Mouse (Mus musculus) retina, embryonic 14.5 days (tissue): ENCODE data around the gene Rabep2.
"Not testable (repeated sequence)": the region's sequence is repeated elsewhere in the genome, so short reads cannot be mapped to it uniquely, and the experiment has no call there.

Experiments used
- DNase-seq: peaks from one replicate; pipeline ENCODE4 v3.0.0-alpha.2; 2015; ENCODE audit warnings: low spot score

The Rabep2 gene

DNA sequence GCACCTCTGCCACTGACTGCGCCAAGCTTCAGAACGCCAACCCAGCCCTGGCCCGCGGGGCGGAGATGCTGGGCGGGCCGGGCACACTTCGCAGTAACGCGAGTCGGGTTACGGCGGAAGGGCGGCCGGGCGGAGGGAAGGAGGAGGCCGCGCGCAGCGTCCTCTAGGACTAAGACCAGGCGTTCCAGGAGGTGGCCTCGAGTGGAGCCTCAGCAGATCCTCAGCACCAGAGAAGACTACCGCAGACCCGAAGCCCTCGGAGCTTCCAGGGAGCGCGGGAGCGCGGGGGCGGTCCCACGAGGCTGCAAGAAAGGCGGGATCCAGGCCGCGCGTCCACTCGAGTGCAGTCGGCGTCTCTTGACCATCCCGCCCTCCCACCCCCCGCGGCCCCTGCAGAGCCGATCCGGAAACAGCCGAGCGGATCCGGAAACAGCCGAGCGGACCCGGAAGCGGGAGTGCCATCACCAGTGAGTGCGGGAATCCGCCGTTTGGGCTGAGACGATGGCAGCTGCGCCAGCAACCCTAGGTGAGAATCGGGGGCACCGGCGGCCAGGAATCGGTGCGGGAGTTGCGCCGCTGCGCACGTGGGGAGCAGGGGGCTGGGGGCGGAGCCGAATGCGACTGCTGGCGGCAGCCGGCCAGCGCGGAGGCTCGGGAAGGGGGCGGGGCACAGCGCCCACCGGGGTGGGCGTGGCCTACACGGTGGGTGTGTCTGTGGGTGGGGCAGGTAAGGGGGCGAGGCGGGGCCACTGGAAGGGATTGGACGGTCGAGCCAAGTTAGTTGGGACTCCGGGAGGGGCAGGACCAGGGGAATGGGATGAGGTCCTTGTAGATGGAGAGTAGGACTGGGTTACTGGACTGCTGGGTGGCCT lies at the start of gene Rabep2:
Gene Rabep2 (plus strand): TSS at position 129 of the 872 bp plus-strand sequence.
- DNase-seq: peak; percentile 95

GRCm38 (mm10) chr7:126383565-126383964 lies 45.0 kb upstream of the Rabep2 start:
- DNase-seq: no peak

DNA sequence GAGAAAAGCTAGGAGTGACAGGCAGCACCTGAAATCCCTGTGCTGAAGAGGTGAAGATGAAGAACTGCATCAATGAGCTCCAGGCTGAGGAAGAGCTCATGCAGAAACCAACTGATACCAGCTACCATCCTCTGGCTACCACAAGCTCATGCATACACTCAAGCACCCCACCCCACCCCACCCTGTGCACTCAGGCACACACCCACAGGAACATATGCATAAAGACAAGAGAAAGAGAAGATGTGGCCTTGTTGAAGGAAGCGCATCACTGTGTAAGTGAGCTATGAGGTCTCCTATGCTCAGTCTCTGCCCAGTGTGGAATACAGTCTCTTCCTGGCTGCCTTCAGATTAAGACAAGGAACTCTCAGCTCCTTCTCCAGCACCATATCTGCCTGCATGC lies 40.4 kb upstream of the Rabep2 start:
- DNase-seq: no peak

- DNase-seq: not testable (repeated sequence)
Observed at GRCm38 (mm10) chr7:126392086-126392884, 36.3 kb upstream of the Rabep2 start.

DNA sequence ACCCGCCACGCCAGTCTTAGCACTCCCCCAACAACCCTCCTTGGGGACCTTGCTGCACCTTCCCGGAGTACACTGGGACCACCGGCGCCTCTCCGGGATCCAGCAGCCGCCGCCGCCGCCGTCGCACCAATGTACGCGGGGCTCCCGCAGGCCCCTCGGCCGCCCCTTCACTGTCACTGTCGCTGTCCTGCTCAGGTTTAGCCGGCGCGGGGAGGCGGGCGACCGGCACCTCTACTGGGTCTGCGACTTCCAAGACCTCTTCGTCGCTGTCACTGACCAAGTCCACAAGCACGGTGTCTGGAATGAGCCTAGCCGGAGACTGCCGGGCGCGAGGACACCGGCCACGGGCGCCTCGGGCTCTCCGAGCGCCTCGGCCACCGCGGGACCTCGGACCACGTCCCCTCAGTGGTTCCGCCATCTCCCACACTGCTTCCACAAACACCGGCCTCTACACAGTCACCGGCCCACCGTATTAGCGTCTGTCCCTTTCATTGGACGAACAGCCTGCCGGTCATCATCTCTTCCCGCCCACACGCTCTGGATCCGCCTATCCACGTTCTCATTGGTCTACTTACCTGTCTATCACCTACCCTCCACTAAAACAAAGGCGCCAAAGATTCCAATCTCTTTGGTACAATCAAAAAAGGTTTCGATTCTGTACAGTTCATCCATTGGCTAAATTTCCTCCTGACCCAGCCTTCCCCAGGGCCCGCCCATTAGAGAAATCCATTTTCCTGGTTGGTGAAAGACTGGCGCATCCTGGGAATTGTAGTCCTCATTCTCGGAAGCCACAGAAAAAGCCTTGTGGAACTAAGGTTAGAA lies 32.0 kb upstream of the Rabep2 start, which contains the start of gene Nfatc2ip:
Gene Nfatc2ip (minus strand): TSS at position 440 of the 822 bp plus-strand sequence.
- DNase-seq: peak; percentile 100

- DNase-seq: no peak
Observed at GRCm38 (mm10) chr7:126397221-126397620, 31.3 kb upstream of the Rabep2 start.

DNA sequence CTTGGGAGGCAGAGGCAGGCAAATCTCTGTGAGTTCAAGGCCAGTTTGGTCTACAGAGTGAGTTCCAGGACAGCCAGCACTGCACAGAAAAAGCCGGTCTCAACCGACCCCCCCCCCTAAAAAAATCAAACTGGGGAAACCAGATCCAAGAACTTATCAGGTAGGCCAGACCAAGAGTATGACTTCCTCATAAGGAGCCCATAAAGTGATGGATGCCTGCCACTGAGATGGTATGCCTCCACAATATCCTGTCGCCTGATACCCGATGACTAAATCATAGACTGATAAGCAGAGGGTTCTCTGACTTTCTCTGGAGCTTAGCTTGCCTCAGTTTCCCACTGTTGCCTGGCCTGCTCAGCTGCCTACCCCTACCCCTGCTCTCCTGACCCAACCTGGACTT lies 30.7 kb upstream of the Rabep2 start:
- DNase-seq: no peak

DNA sequence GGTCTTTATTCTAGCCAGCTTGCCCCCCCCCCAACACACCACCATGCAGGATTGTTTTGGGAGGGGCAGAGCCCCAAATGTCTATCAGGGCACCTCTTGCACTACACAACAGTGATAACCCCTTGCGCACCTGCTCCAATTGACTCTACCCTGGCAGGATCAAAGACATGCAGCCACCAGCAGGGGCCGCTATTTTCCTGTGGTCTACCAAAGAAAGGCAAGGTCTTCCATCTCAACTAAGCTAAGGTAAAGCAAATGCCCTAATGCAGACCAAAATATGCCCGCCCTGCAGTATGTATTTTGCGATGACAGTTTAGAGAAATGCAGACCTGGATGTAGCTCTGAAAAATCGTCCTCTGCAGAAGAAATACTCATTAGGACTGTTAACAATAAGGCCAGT lies 29.0 kb upstream of the Rabep2 start:
- peak; percentile 86 for DNase-seq

- DNase-seq: not testable (repeated sequence)
Observed at GRCm38 (mm10) chr7:126402518-126402917, 26.0 kb upstream of the Rabep2 start.

DNA sequence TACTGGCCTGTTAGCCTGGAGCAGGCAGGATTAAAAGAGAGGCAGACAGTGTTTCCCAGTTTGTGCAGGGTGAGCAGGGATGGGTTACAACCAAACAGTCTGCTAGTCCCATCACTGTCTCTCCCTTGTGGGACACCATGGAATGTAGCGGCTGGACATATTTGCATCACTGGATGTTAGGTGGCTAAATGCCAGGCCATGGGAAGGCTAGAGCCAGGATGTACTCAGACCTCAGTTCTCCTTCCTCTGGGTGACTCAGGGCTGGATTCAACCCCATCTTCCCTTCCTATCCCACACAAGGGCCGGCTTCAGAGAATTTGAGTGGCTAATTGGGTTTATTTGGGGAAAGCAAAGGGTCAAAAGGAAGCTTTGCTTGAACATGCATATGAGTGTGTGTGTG lies 19.9 kb upstream of the Rabep2 start:
- no peak for DNase-seq

DNA sequence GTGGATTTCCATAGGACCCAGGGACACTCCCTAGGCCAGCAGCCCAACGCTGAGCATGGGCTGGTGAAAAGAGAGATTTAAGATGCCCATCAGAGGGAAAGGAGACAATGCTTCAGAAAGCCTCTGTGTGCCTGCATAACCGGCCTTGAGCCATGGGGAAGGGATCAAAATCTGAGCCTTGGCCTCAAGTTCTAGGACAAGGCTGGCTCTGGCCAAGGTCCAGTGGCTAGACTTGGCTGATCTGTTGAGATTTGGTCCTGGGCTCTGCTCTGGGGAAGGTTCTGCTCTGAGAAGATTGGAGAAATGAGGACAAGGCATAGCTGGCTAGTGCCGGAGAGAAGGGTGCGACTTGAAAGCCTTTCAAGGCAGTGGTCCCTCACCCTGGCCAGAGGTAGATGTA lies 17.5 kb upstream of the Rabep2 start:
- no peak for DNase-seq

GRCm38 (mm10) chr7:126414725-126415124 lies 13.8 kb upstream of the Rabep2 start, which contains the start of gene Cd19:
Gene Cd19 (minus strand): TSS chr7:126414889.
- DNase-seq: no peak

- no peak for DNase-seq
Observed at GRCm38 (mm10) chr7:126416615-126417014, 11.9 kb upstream of the Rabep2 start.

GRCm38 (mm10) chr7:126417045-126417444 lies 11.5 kb upstream of the Rabep2 start:
- DNase-seq: peak; percentile 32

GRCm38 (mm10) chr7:126417606-126418005 lies 11.0 kb upstream of the Rabep2 start:
- no peak for DNase-seq

- no peak for DNase-seq
Observed at GRCm38 (mm10) chr7:126418496-126418895, 10.1 kb upstream of the Rabep2 start.

DNA sequence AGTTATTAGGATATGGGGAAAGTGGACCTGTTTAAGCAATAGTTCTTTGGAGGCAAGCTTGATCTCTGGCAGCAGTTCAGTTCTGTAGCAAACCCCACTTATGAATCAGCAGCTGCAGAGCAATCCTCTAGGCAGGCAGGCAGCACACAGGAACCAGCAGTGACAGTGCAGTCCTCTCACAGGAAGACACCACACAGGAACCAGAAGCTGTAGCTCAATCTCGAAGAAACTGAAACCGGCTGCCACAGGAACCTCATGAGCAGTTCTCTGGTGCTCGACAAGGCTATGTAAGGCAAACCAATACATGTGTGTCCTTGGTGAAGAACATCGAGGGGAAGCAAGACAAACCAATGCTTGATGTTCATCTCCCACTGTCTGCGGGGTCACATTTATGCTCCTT lies 6.8 kb upstream of the Rabep2 start:
- DNase-seq: no peak

- DNase-seq: no peak
Observed at GRCm38 (mm10) chr7:126424161-126424560, 4.4 kb upstream of the Rabep2 start.

GRCm38 (mm10) chr7:126427323-126427860 lies 1.2 kb upstream of the Rabep2 start:
- DNase-seq: no peak

GRCm38 (mm10) chr7:126428154-126428553 lies 405 bp upstream of the Rabep2 start:
- no peak for DNase-seq

GRCm38 (mm10) chr7:126429503-126429898 lies 942 bp downstream of the Rabep2 start:
- no peak for DNase-seq

DNA sequence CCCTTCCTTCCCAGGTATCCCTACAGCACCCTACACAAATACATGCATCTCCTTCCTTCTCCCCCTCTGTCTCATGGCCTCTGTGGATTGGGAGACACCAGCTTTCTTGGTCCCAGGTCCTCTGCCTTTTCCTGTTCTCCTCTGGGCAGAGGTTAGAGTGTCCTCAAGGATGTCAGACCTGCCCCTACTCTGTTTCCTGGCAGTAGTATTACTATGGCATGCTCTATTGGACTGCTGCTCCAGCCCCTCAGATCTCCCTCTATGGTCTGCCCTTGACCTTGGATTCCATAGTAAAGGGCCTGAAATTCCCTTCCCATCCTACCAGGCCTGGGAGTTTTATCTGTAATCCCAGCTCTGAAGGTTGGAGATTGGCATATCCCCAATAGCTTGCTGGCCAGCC lies 1.6 kb downstream of the Rabep2 start:
- DNase-seq: no peak
